Mouse (Mus musculus): ENCODE results near the gene Zfp418. TPM values are rescaled to one million over a fixed set of nuclear protein-coding genes. Genes with fewer than 3 reads are reported as not detected.
"Not testable (repeated sequence)": the region's sequence is repeated elsewhere in the genome, so short reads cannot be mapped to it uniquely, and the experiment has no call there.

Zfp418 gene
- 1.5 and 2.0 TPM in 2 replicates for polyA plus RNA-seq (2014; fragmentation: Nextera tagmentation; extraction: Ambion mirVana)

- WGBS (ENCODE audit: insufficient replicate concordance) = 2% methylated on average over 26 of the region's 26 CpGs
- Histone ChIP-seq H3K27ac (ENCODE audit: low read depth, low read length) (no peak within 1 kb of the TSS), H3K9ac (ENCODE audit: low read depth, low read length) (peak within 1 kb of the TSS; percentile 78)
These were observed at the start of gene Zfp418 for GRCm38 (mm10) chr7:7171227-7172147. Gene Zfp418, plus strand, starts transcription at chr7:7171330.

GRCm38 (mm10) chr7:7121602-7121980, 49.5 kb upstream of the Zfp418 start:
- no peak for ATAC-seq (replicated peaks; ENCODE audit: insufficient number of reproducible peaks, low FRiP score, low TSS enrichment)
- Histone ChIP-seq H3K9ac (ENCODE audit: low read depth, low read length) (no peak overlapping the region), H3K36me3 (ENCODE audit: control insufficient read depth, insufficient read depth, low read length) (no peaks in the 10 kb centered on the region), H3K4me2 (peak overlapping the region; percentile 64), H3K27ac (ENCODE audit: low read depth, low read length) (no peak overlapping the region), H3K27me3 (ENCODE audit: control insufficient read depth, insufficient read depth, low read length) (no peaks in the 10 kb centered on the region), H3K9me3 (replicated peaks; ENCODE audit: control insufficient read depth, low read length) (no peaks in the 10 kb centered on the region), H3K4me1 (ENCODE audit: control insufficient read depth, insufficient read depth, low read length) (0 out of 2 replicates have a peak, but pooled peaks cover 2% of the 10 kb centered on the region), H3K4me3 (ENCODE audit: low read depth, low read length) (peak overlapping the region; percentile 66)
- WGBS (ENCODE audit: insufficient replicate concordance) = 50% methylated on average over 6 of the region's 6 CpGs

More at GRCm38 (mm10) chr7:7171227-7172147, at the start of gene Zfp418:
- Histone ChIP-seq H3K36me3 (ENCODE audit: control insufficient read depth, insufficient read depth, low read length) (peaks cover 5% of the 10 kb centered on the region; the same call in 1 of the 2 replicates), H3K4me3 (ENCODE audit: low read depth, low read length) (peak within 1 kb of the TSS; percentile 73), H3K9me3 (replicated peaks; ENCODE audit: control insufficient read depth, low read length) (no peaks in the 10 kb centered on the region), H3K27me3 (ENCODE audit: control insufficient read depth, insufficient read depth, low read length) (no peaks in the 10 kb centered on the region), H3K4me1 (ENCODE audit: control insufficient read depth, insufficient read depth, low read length) (no peaks in the 10 kb centered on the region), H3K4me2 (peak within 1 kb of the TSS; percentile 75)
- peak; percentile 91 for ATAC-seq (replicated peaks; ENCODE audit: insufficient number of reproducible peaks, low FRiP score, low TSS enrichment)

- H3K4me3 ChIP-seq (ENCODE audit: low read depth, low read length); H3K4me1 ChIP-seq (ENCODE audit: control insufficient read depth, insufficient read depth, low read length); H3K27me3 ChIP-seq (ENCODE audit: control insufficient read depth, insufficient read depth, low read length); H3K9ac ChIP-seq (ENCODE audit: low read depth, low read length); H3K4me2 ChIP-seq; H3K27ac ChIP-seq (ENCODE audit: low read depth, low read length); ATAC-seq (replicated peaks; ENCODE audit: insufficient number of reproducible peaks, low FRiP score, low TSS enrichment); H3K9me3 ChIP-seq (replicated peaks; ENCODE audit: control insufficient read depth, low read length); H3K36me3 ChIP-seq (ENCODE audit: control insufficient read depth, insufficient read depth, low read length): not testable (repeated sequence)
- WGBS (ENCODE audit: insufficient replicate concordance) = 83% methylated on average over 14 of the region's 15 CpGs
These were observed 40.5 kb upstream of the Zfp418 start for GRCm38 (mm10) chr7:7130491-7131124.

GRCm38 (mm10) chr7:7132751-7133150, 38.4 kb upstream of the Zfp418 start:
- Histone ChIP-seq H3K27me3 (ENCODE audit: control insufficient read depth, insufficient read depth, low read length) (no peaks in the 10 kb centered on the region), H3K36me3 (ENCODE audit: control insufficient read depth, insufficient read depth, low read length) (no peaks in the 10 kb centered on the region), H3K9ac (ENCODE audit: low read depth, low read length) (no peak overlapping the region), H3K27ac (ENCODE audit: low read depth, low read length) (no peak overlapping the region), H3K4me3 (ENCODE audit: low read depth, low read length) (no peak overlapping the region), H3K4me1 (ENCODE audit: control insufficient read depth, insufficient read depth, low read length) (no peaks in the 10 kb centered on the region), H3K4me2 (no peak overlapping the region), H3K9me3 (replicated peaks; ENCODE audit: control insufficient read depth, low read length) (no peaks in the 10 kb centered on the region)
- 73% methylated on average over 8 of the region's 8 CpGs for WGBS (ENCODE audit: insufficient replicate concordance)
- no peak for ATAC-seq (replicated peaks; ENCODE audit: insufficient number of reproducible peaks, low FRiP score, low TSS enrichment)

GRCm38 (mm10) chr7:7136379-7136866, 34.7 kb upstream of the Zfp418 start, which contains the start of gene Zfp773:
Gene Zfp773, minus strand, starts transcription at chr7:7136755.
- Histone ChIP-seq H3K36me3 (ENCODE audit: control insufficient read depth, insufficient read depth, low read length) (no peaks in the 10 kb centered on the region), H3K9me3 (replicated peaks; ENCODE audit: control insufficient read depth, low read length) (no peaks in the 10 kb centered on the region), H3K4me2 (peak within 1 kb of the TSS; percentile 55), H3K9ac (ENCODE audit: low read depth, low read length) (peak within 1 kb of the TSS; percentile 75), H3K27me3 (ENCODE audit: control insufficient read depth, insufficient read depth, low read length) (no peaks in the 10 kb centered on the region), H3K4me1 (ENCODE audit: control insufficient read depth, insufficient read depth, low read length) (no peaks in the 10 kb centered on the region), H3K4me3 (ENCODE audit: low read depth, low read length) (peak within 1 kb of the TSS; percentile 52), H3K27ac (ENCODE audit: low read depth, low read length) (no peak within 1 kb of the TSS)
- peak; percentile 87 for ATAC-seq (replicated peaks; ENCODE audit: insufficient number of reproducible peaks, low FRiP score, low TSS enrichment)
- 7% methylated on average over 16 of the region's 16 CpGs for WGBS (ENCODE audit: insufficient replicate concordance)

GRCm38 (mm10) chr7:7144215-7144614, 26.9 kb upstream of the Zfp418 start:
- Histone ChIP-seq H3K9me3 (replicated peaks; ENCODE audit: control insufficient read depth, low read length) (no peaks in the 10 kb centered on the region), H3K4me2 (no peak overlapping the region), H3K27ac (ENCODE audit: low read depth, low read length) (no peak overlapping the region), H3K4me3 (ENCODE audit: low read depth, low read length) (no peak overlapping the region), H3K36me3 (ENCODE audit: control insufficient read depth, insufficient read depth, low read length) (no peaks in the 10 kb centered on the region), H3K9ac (ENCODE audit: low read depth, low read length) (no peak overlapping the region), H3K4me1 (ENCODE audit: control insufficient read depth, insufficient read depth, low read length) (no peaks in the 10 kb centered on the region), H3K27me3 (ENCODE audit: control insufficient read depth, insufficient read depth, low read length) (no peaks in the 10 kb centered on the region)
- WGBS (ENCODE audit: insufficient replicate concordance) = 86% methylated on average over 1 of the region's 1 CpGs
- ATAC-seq (replicated peaks; ENCODE audit: insufficient number of reproducible peaks, low FRiP score, low TSS enrichment) = no peak

GRCm38 (mm10) chr7:7145991-7146608, 25.0 kb upstream of the Zfp418 start:
- no peaks in the 10 kb centered on the region for H3K27me3 ChIP-seq (ENCODE audit: control insufficient read depth, insufficient read depth, low read length)
- 84% methylated on average over 15 of the region's 15 CpGs for WGBS (ENCODE audit: insufficient replicate concordance)
- no peak overlapping the region for H3K4me3 ChIP-seq (ENCODE audit: low read depth, low read length)
- no peak overlapping the region for H3K4me2 ChIP-seq
- no peaks in the 10 kb centered on the region for H3K36me3 ChIP-seq (ENCODE audit: control insufficient read depth, insufficient read depth, low read length)
- no peaks in the 10 kb centered on the region for H3K9me3 ChIP-seq (replicated peaks; ENCODE audit: control insufficient read depth, low read length)
- no peak overlapping the region for H3K27ac ChIP-seq (ENCODE audit: low read depth, low read length)
- ATAC-seq (replicated peaks; ENCODE audit: insufficient number of reproducible peaks, low FRiP score, low TSS enrichment) = no peak
- H3K4me1 ChIP-seq (ENCODE audit: control insufficient read depth, insufficient read depth, low read length) = no peaks in the 10 kb centered on the region
- no peak overlapping the region for H3K9ac ChIP-seq (ENCODE audit: low read depth, low read length)

GRCm38 (mm10) chr7:7185897-7186296, 14.8 kb downstream of the Zfp418 start:
- ATAC-seq (replicated peaks; ENCODE audit: insufficient number of reproducible peaks, low FRiP score, low TSS enrichment) = no peak

More at GRCm38 (mm10) chr7:7185897-7186296, 14.8 kb downstream of the Zfp418 start:
- Histone ChIP-seq H3K4me3 (ENCODE audit: low read depth, low read length) (no peak overlapping the region), H3K4me1 (ENCODE audit: control insufficient read depth, insufficient read depth, low read length) (no peaks in the 10 kb centered on the region), H3K36me3 (ENCODE audit: control insufficient read depth, insufficient read depth, low read length) (peaks cover 13% of the 10 kb centered on the region), H3K9ac (ENCODE audit: low read depth, low read length) (no peak overlapping the region), H3K27ac (ENCODE audit: low read depth, low read length) (no peak overlapping the region), H3K4me2 (no peak overlapping the region), H3K9me3 (replicated peaks; ENCODE audit: control insufficient read depth, low read length) (no peaks in the 10 kb centered on the region), H3K27me3 (ENCODE audit: control insufficient read depth, insufficient read depth, low read length) (no peaks in the 10 kb centered on the region)
- 83% methylated on average over 1 of the region's 1 CpGs for WGBS (ENCODE audit: insufficient replicate concordance)
